Mouse (Mus musculus) adrenal gland, postnatal 0 days (tissue): Measurements from ENCODE around the gene Pola1. TPM values are rescaled to one million over a fixed set of nuclear protein-coding genes. Genes with fewer than 3 reads are reported as not detected.

Experiments used
- polyA plus RNA-seq: library from polyadenylated mRNA; unstranded; fragments of >200 nt; fragmentation: Nextera tagmentation; extraction: Ambion mirVana; gene quantifications from 2 replicates; pipeline ENCODE4 v1.2.1, GENCODE M21; 2015

Pola1 gene
- 5.0 and 6.8 TPM in 2 replicates for polyA plus RNA-seq

DNA sequence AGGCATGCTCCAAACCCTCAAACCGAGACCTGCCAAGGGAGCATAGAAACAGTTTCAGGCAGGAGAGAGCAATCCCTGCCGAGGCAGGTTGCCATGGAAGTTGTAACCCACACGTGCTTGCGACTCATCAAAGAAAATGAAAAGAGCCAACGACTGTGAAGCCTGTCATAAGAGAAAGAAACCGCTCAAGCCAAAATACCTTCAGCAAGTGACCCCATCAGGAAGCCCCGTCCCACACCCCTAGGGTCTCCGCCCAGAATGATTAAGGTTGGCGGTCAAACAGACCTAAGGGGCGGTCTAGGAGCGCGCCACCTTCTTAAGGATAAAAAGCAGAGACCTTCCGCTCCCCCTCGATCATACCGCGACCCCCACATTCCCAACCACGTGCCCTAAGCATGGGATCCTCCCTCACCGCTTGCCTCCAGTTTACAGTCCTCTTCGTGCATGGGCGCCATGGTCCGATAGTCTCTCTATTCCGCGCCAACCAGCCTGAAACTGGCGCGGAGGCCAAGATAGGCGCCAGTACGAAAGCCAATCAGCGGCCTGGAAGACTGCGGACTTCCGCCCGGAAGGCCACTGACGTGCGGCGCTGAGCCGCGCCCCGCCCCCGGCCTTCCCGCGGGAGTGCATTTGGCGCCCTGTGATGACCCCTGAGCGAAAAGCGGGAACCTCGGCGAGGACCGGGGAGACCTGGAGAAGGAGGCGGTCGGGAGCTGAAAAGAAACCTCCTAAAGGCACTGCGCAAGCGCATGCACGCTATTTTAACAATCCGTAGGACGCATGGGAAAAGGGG, at the start of gene Pola1:
Gene Pola1 (minus strand): TSS at position 499 of the 793 bp plus-strand sequence.

DNA sequence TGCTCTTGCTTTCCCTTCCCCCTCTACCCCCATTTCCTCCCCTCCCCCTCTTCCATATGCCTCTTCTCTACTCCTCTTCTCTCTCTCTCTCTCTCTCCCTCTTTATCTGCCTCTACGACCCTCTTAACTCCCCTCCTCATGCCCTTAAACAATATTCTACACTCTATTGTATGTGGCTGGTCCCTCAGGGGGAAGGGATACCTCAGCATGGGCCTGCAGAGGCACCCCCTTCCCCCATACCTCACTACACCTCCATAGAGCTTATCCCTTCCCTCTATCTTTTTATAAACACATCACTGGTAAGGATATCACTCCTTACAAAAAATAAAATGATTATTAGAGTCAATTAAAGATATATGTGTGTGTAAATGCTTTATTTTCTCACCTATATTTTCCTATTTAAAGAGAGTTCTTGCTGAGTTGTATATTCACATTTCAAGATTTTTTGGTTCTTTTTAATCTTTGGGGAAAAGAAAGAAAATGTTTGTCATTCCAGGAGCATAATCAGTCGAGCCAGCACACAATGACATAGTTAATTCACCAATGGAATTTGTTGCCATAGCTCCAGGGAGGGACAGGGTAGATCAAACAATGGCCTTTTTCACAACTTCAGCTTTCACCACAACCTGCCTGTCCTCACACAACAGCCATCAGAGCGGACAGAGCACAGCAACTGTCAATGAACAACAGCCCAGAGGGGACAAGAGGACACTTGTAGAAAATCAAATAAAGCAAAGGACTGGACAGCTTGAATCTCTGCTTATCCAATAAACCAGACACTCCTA, 22.5 kb upstream of the Pola1 start, which contains the start of gene Pcyt1b:
Gene Pcyt1b (plus strand): TSS at position 646 of the 785 bp plus-strand sequence.

DNA sequence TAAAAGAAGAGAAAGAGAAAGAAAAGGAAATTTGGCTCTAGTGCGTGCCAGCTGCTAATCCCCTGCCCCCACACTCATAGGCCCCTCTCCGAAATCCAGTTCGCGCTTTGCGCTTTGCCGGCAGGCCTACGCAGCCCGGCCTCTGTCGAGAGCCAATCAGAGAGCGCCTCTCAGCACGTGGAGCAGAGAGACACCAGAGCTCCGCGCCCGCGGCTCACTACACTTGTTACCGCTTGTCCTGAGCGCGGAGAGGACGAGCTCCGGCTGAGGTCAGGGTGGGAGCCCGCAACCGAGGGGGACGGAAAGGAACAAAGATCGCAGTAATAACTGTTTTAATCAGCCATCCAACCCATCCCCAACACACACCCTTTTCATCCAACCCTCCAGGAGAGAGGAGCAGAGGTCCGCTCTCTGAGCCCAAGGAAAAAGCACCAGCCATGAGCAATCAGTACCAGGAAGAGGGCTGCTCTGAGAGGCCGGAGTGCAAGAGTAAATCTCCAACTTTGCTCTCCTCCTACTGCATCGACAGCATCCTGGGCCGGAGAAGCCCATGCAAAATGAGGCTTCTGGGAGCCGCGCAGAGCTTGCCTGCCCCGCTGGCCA, 345.6 kb downstream of the Pola1 start, which contains the start of gene Arx:
Gene Arx (plus strand): TSS at position 155 of the 603 bp plus-strand sequence.

Other genes starting within 250 kb of the Pola1 start
- gene Pcyt1b, start 22.7 kb upstream of the Pola1 start, polyA plus RNA-seq = 1.6 and 2.5 TPM in 2 replicates
- 23.5 and 31.9 TPM in 2 replicates for gene Pdk3, start 200.0 kb upstream of the Pola1 start, polyA plus RNA-seq